Mouse (Mus musculus) liver, embryonic 14.5 days (tissue): ENCODE measurements at regions not wholly inside any gene's neighbourhood (a gene's known extent, or its start where the extent isn't known, plus 50 kb on each side); places are given as distances from the start of the nearest gene placed in this dataset.

ENCODE experiments used
- ATAC-seq: fragments of 200-750 bp; cut with Nextera tagmentation; 2 replicates; pipeline ENCODE4 v1.8.0; 2017; ENCODE audit warnings: moderate number of reproducible peaks, mild to moderate bottlenecking, moderate library complexity; ENCODE audit not compliant: insufficient read depth
- DNase-seq, 3 experiments: peaks; one replicate each; pipeline ENCODE4 v3.0.0-alpha.2; 2012 to 2013; ENCODE audit warnings: low read depth in 3 of 3, low spot score in 3 of 3
- H3K27ac ChIP-seq: fragments of 300-500 bp; sonication (generic); 2 replicates; pipeline ENCODE4 v1.5.1; 2014; ENCODE audit warnings: moderate library complexity, mild to moderate bottlenecking, control low read depth, inconsistent platforms
- H3K27me3 ChIP-seq: fragments of 300-500 bp; sonication (generic); 2 replicates; pipeline ENCODE4 v1.6.1; 2014; ENCODE audit warnings: mild to moderate bottlenecking, low read length, moderate library complexity; ENCODE audit not compliant: control insufficient read depth, insufficient read depth
- H3K36me3 ChIP-seq: fragments of 300-500 bp; sonication (generic); replicated peaks from 2 replicates; pipeline ENCODE4 v1.6.1; 2014; ENCODE audit warnings: low read depth; ENCODE audit not compliant: control insufficient read depth, insufficient read depth
- H3K4me1 ChIP-seq, 2 experiments: fragments of 200-500 bp in 1 of 2; fragments of 300-500 bp in 1 of 2; sonication (generic) in 1 of 2; replicated peaks; 2 replicates each; pipeline ENCODE4 v1.6.1; 2012 to 2014; ENCODE audit warnings: antibody characterized with exemption in 1 of 2, inconsistent platforms in 1 of 2, low read length in 1 of 2; ENCODE audit not compliant: control insufficient read depth in 2 of 2, insufficient read depth in 2 of 2
- H3K4me2 ChIP-seq: fragments of 300-500 bp; sonication (generic); 2 replicates; pipeline ENCODE4 v1.6.1; 2014; ENCODE audit warnings: low read depth, mild to moderate bottlenecking, control low read depth, moderate library complexity
- H3K4me3 ChIP-seq, 2 experiments: fragments of 200-500 bp in 1 of 2; fragments of 300-500 bp in 1 of 2; sonication (generic) in 1 of 2; 2 replicates each; pipeline ENCODE4 v1.5.1; 2012 to 2014; ENCODE audit warnings: low read depth in 2 of 2, low read length in 2 of 2, mild to moderate bottlenecking in 2 of 2, control low read depth in 1 of 2, inconsistent platforms in 1 of 2, moderate library complexity in 1 of 2; ENCODE audit not compliant: insufficient read depth in 1 of 2
- H3K9ac ChIP-seq: fragments of 300-500 bp; sonication (generic); replicated peaks from 2 replicates; pipeline ENCODE4 v1.6.1; 2014; ENCODE audit warnings: mild to moderate bottlenecking, control low read depth, moderate library complexity
- H3K9me3 ChIP-seq: fragments of 300-500 bp; sonication (generic); 2 replicates; pipeline ENCODE4 v1.6.1; 2016; ENCODE audit warnings: low read length, mixed read lengths; ENCODE audit not compliant: control insufficient read depth
- CTCF ChIP-seq: IDR thresholded peaks from 2 replicates; pipeline ENCODE4 v1.5.1; 2016; ENCODE audit warnings: antibody characterized with exemption, low read depth, control low read depth
- EP300 ChIP-seq: IDR thresholded peaks from 2 replicates; pipeline ENCODE4 v1.6.1; 2016; ENCODE audit warnings: antibody characterized with exemption, low read depth
- WGBS: fragments of 180-500 bp; shearing (Covaris S2); extraction: QIAGEN DNeasy Blood & Tissue Kit; methylation state at CpG from one replicate; pipeline ENCODE4 v1.1.7; 2014; ENCODE audit not compliant: insufficient replicate concordance; 5-methylcytosine and 5-hydroxymethylcytosine counted together

DNA sequence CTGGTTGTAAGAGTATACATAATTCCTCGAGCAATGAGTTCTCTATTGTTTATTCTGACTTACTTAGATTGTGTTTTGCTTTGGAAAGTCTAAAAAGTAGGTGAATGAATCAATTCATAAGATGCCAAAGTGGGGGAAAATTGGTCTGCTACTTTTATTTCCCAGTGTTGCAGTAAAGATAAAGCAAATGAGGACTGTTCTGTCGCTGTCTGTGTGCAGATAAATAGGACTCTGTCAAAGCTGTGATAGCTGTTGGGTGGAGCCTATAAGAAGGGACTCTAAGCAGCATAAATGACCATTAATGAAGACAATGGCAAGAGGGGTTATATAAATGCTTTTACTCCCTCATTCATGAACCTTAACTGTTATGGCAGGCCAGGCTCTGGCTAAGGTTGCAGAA, 299.8 kb downstream of the Olfm4 start:
- Histone ChIP-seq H3K9me3 (no peaks in the 10 kb centered on the region), H3K4me2 (no peak overlapping the region), H3K36me3 (no peaks in the 10 kb centered on the region), H3K27ac (no peak overlapping the region), H3K27me3 (no peaks in the 10 kb centered on the region), H3K9ac (no peak overlapping the region), H3K4me3 (no peak overlapping the region), H3K4me1 (no peaks in the 10 kb centered on the region)
- no peak for ATAC-seq
- 30% methylated on average over 2 of the region's 2 CpGs for WGBS
- no peak for DNase-seq
- TF ChIP-seq CTCF (no peak), EP300 (no peak)

DNA sequence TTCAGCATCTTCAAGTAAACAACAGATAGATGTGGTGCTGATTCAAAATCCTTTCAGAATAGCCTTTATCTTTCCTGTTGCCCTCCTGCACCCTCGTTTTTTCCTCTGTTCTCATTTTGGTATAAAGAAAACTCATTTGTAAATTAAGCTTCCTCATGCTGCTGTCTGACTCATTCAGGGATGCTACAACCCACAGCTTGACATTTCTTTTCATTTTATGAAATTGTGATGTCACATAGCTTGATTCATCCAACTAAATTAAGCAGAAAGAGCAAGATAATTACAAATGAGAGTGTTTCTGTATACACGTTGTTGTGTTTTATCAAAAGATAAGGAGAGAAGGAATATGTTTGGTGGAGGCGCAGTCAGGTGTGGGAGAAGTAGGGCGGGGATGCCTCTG, 307.5 kb downstream of the Olfm4 start:
- ATAC-seq, result no peak
- TF ChIP-seq EP300 (no peak), CTCF (no peak)

DNA sequence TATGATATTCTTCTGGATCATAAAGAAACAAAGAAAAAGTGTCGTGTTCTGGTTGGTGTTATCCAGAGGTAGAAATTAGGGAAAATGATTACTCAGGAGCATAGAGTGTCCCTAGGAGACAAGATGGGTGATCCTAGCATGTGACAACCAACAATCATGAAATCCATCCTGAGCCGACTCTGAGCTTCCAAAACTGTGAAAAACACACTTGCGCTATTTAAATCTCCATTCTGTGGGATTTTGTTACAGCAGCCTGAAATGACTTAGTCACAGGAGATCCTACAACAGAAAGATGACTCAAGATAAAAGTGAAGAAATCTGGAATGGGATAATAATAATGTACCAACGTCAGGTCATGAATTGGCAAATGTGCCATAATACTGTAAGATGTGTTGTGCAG, 309.5 kb downstream of the Olfm4 start:
- no peak overlapping the region for H3K9ac ChIP-seq
- H3K4me1 ChIP-seq, result no peaks in the 10 kb centered on the region
- no peaks in the 10 kb centered on the region for H3K36me3 ChIP-seq
- no peaks in the 10 kb centered on the region for H3K27me3 ChIP-seq
- no peak for TF ChIP-seq CTCF
- TF ChIP-seq EP300, result no peak
- WGBS, result 66% methylated on average over 4 of the region's 4 CpGs
- no peaks in the 10 kb centered on the region for H3K9me3 ChIP-seq
- DNase-seq, result no peak
- no peak overlapping the region for H3K27ac ChIP-seq
- H3K4me3 ChIP-seq, result no peak overlapping the region
- no peak overlapping the region for H3K4me2 ChIP-seq
- ATAC-seq, result no peak

More for the DNA sequence above, 307.5 kb downstream of the Olfm4 start:
- H3K27me3 ChIP-seq, result no peaks in the 10 kb centered on the region
- no peaks in the 10 kb centered on the region for H3K4me1 ChIP-seq
- H3K4me2 ChIP-seq, result no peak overlapping the region
- no peak overlapping the region for H3K4me3 ChIP-seq
- H3K27ac ChIP-seq, result no peak overlapping the region
- no peak overlapping the region for H3K9ac ChIP-seq
- no peaks in the 10 kb centered on the region for H3K36me3 ChIP-seq
- H3K9me3 ChIP-seq, result no peaks in the 10 kb centered on the region
- DNase-seq, result no peak
- 57% methylated on average over 4 of the region's 4 CpGs for WGBS

DNA sequence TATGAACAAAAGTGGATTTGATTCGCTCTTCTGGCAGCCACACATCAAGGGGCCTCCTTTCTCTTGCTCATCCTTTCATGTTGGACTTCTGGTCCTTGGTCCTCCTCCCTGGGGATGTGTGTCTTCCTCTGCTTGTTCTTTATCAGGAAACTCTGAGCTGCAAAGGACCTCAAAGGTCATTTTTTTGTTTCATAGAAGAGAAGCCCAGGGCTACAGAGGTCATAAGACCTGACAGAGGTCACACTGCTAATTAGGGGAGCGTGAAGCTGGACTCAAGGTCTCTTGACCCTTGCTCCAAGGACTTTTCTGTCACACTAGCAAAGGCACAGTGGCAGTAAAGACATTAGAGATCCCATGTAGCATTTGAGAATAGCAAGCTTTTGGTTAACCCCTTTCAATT, 345.8 kb downstream of the Olfm4 start:
- WGBS, result 38% methylated on average over 2 of the region's 2 CpGs

DNA sequence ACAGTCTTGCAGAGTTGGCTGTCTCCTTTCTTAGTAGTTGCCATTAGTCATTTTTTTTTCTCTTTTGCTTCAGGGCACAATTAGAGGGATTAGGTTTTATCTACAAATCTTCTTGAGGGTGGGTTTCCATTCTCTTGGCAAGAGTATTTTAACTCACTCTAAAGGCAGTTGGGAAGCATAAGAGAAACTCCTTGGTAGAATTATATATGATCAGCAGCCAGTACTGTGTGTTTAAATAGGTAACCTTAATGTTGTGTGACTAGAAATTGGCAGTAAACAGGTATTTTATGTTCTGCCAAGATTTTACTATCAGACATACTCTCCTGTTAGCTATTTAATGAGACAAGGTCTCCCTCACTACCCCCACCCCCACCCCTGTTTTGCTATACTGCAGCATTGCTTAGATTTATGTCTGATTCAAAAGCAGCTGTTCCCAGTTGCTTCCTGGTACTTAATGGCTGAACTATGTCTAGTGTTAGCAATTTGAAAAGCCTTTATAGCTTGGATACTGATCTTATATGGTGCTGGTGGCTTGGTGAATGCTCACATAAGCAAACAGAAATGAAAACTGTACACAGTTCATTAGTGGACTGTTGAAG, 378.2 kb downstream of the Olfm4 start:
- no peaks in the 10 kb centered on the region for H3K4me1 ChIP-seq
- H3K4me3 ChIP-seq, result no peak overlapping the region
- TF ChIP-seq CTCF (no peak), EP300 (no peak)
- no peak overlapping the region for H3K27ac ChIP-seq
- ATAC-seq, result no peak
- H3K4me2 ChIP-seq, result no peak overlapping the region
- no peak for DNase-seq
- H3K9ac ChIP-seq, result no peak overlapping the region
- no peaks in the 10 kb centered on the region for H3K36me3 ChIP-seq
- no peaks in the 10 kb centered on the region for H3K9me3 ChIP-seq
- no peaks in the 10 kb centered on the region for H3K27me3 ChIP-seq

More for the DNA sequence above, 345.8 kb downstream of the Olfm4 start:
- H3K9ac ChIP-seq, result no peak overlapping the region
- H3K4me1 ChIP-seq, result no peaks in the 10 kb centered on the region
- ATAC-seq (no peak), DNase-seq (no peak)
- TF ChIP-seq CTCF, result no peak
- no peak for TF ChIP-seq EP300
- no peak overlapping the region for H3K4me2 ChIP-seq
- H3K27me3 ChIP-seq, result no peaks in the 10 kb centered on the region
- H3K4me3 ChIP-seq, result no peak overlapping the region
- H3K9me3 ChIP-seq, result no peaks in the 10 kb centered on the region
- no peak overlapping the region for H3K27ac ChIP-seq
- H3K36me3 ChIP-seq, result no peaks in the 10 kb centered on the region
